Mouse (Mus musculus) kidney, embryonic 15.5 days (tissue): ENCODE data around the gene Abcc2. TPM values are rescaled to one million over a fixed set of nuclear protein-coding genes. Genes with fewer than 3 reads are reported as not detected.

Experiments used
- ATAC-seq: fragments of 200-750 bp; cut with Nextera tagmentation; replicated peaks from 2 replicates; pipeline ENCODE4 v1.8.0; 2017; ENCODE audit warnings: moderate TSS enrichment; ENCODE audit not compliant: low FRiP score
- H3K27ac ChIP-seq: fragments of 300-500 bp; sonication (generic); 2 replicates; pipeline ENCODE4 v1.5.1; 2015; ENCODE audit warnings: mild to moderate bottlenecking, inconsistent platforms
- H3K27me3 ChIP-seq: fragments of 300-500 bp; sonication (generic); 2 replicates; pipeline ENCODE4 v1.6.1; 2015; ENCODE audit warnings: inconsistent platforms
- H3K36me3 ChIP-seq: fragments of 300-500 bp; sonication (generic); 2 replicates; pipeline ENCODE4 v1.6.1; 2015; ENCODE audit warnings: inconsistent platforms
- H3K4me1 ChIP-seq: fragments of 300-500 bp; sonication (generic); 2 replicates; pipeline ENCODE4 v1.6.1; 2015; ENCODE audit warnings: inconsistent platforms
- H3K4me2 ChIP-seq: fragments of 300-500 bp; sonication (generic); 2 replicates; pipeline ENCODE4 v1.6.1; 2015; ENCODE audit warnings: moderate library complexity, mild to moderate bottlenecking, inconsistent platforms
- H3K4me3 ChIP-seq: fragments of 300-500 bp; sonication (generic); replicated peaks from 2 replicates; pipeline ENCODE4 v1.5.1; 2015; ENCODE audit warnings: mild to moderate bottlenecking, inconsistent platforms
- H3K9ac ChIP-seq: fragments of 300-500 bp; sonication (generic); 2 replicates; pipeline ENCODE4 v1.6.1; 2015; ENCODE audit warnings: mild to moderate bottlenecking, inconsistent platforms
- H3K9me3 ChIP-seq: fragments of 300-500 bp; sonication (generic); replicated peaks from 2 replicates; pipeline ENCODE4 v1.6.1; 2016; ENCODE audit warnings: inconsistent platforms
- WGBS: fragments of 180-500 bp; shearing (Covaris S2); methylation state at CpG from one replicate; pipeline ENCODE4 v1.1.7; 2015; ENCODE audit warnings: mixed read lengths; 5-methylcytosine and 5-hydroxymethylcytosine counted together
- polyA plus RNA-seq: library from polyadenylated mRNA; unstranded; fragments of >200 nt; fragmentation: Nextera tagmentation; extraction: Ambion mirVana; gene quantifications from 2 replicates; pipeline ENCODE4 v1.2.1, GENCODE M21; 2015

Abcc2 gene
- polyA plus RNA-seq, 1 experiment from 2014 or later = 4.0 TPM

DNA sequence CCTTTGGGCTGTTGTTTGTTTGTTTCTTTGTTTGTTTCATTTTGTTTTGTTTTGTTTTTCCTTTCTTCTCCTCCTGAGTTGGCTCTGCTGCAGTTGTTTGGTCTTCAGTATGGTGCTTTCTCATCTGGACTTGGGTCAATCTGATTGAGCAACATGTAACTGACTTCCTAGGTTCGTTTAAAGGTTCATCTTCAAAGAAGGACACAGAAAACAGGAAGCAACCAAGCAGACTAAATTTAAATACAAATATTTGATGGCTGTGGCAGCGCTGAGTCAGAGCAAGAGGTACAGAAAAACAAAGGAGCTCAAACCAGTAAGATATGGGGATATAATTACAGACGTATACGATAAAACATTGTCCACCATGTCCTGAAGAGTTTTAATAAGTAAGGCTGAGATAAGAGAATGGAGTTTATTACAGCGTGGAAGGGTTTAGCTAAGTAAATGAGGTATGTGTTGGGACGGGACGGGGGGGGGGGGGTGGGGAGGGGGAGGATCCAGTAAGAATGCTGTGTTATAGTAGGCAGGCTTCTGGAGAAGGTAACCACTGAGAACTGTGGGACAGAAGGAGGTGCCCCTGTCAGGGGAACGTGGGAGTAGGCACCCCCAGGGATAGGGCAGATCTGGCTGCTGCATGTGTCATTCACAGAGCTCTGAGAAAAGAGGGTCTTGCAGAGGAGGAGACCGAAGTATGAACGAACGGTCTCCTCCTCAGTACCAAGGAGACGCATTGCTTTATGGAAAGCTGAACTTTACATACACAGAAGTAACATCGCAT lies 4.4 kb downstream of the Abcc2 start:
- 75% methylated on average over 13 of the region's 13 CpGs for WGBS
- no peaks in the 10 kb centered on the region for H3K9me3 ChIP-seq

DNA sequence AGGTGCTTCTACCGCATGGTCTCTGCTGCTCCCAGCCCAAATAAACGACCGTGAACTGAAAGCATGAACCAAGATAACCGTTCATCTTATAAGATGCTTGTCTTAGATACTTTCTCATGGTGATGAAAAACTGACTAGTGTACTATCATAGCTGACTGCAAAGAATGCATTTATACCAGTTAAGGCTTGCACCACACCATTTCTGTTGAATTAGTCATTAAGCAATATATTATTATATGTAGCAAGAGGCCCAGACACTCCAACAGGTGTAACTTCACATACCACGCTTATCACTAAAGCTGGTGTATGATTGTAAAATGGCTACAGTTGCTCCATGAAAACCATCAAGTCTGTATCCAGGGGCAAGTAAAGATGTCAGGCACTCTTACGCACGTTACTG lies 7.8 kb downstream of the Abcc2 start:
- no peak overlapping the region for H3K27ac ChIP-seq
- no peak overlapping the region for H3K4me2 ChIP-seq
- no peak overlapping the region for H3K9ac ChIP-seq
- no peaks in the 10 kb centered on the region for H3K4me1 ChIP-seq
- H3K36me3 ChIP-seq = no peaks in the 10 kb centered on the region
- ATAC-seq = no peak
- H3K9me3 ChIP-seq = no peaks in the 10 kb centered on the region
- H3K4me3 ChIP-seq = no peak overlapping the region
- WGBS = 87% methylated on average over 7 of the region's 7 CpGs
- H3K27me3 ChIP-seq = no peaks in the 10 kb centered on the region

More for the DNA sequence above, 4.4 kb downstream of the Abcc2 start:
- Histone ChIP-seq H3K27ac (no peak overlapping the region), H3K4me2 (no peak overlapping the region), H3K9ac (no peak overlapping the region), H3K4me1 (no peaks in the 10 kb centered on the region), H3K4me3 (no peak overlapping the region), H3K36me3 (no peaks in the 10 kb centered on the region), H3K27me3 (no peaks in the 10 kb centered on the region)
- ATAC-seq = no peak

DNA sequence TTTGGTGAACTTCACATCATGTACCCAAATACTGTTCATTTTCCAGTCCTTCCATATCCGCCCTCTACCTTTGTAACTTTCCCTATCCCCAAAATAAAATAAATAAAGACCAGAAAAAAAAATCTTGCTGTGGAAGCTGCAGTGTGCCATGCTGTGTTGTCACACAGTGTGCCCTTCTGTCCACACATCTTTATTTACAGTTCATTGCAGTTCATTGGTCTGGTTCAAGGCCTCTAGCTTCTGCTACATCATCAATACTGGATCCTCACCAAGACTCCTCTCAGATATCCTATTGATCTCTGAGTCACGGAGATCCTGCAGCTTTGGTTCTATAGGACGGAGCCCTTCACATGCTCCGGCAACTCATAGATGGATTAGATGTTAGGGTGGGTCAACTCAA lies 10.5 kb downstream of the Abcc2 start:
- Histone ChIP-seq H3K27me3 (no peaks in the 10 kb centered on the region), H3K4me2 (no peak overlapping the region), H3K36me3 (no peaks in the 10 kb centered on the region), H3K9me3 (no peaks in the 10 kb centered on the region), H3K4me3 (no peak overlapping the region), H3K4me1 (no peaks in the 10 kb centered on the region), H3K9ac (no peak overlapping the region), H3K27ac (no peak overlapping the region)
- ATAC-seq = no peak
- 87% methylated on average over 4 of the region's 4 CpGs for WGBS

DNA sequence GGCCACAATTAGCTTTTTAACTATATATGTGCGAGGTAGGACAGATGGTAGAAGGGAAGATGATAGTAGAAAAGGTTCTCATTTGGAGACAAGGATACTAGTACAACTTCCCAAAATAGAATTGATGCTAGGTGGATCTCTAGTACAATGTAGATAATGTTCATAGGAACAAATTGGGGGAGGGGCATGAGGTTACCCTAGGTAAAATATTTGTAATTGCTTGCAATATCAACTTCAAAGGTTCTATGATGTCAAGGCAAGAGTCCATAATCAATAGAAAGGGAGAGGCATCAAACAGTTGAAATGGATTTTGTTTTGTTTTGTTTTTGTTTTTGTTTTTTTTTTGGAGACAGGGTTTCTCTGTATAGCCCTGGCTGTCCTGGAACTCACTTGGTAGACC lies 12.0 kb downstream of the Abcc2 start:
- no peak overlapping the region for H3K4me2 ChIP-seq
- H3K27ac ChIP-seq = no peak overlapping the region
- H3K4me3 ChIP-seq = no peak overlapping the region
- H3K9me3 ChIP-seq = no peaks in the 10 kb centered on the region
- 94% methylated on average over 1 of the region's 1 CpGs for WGBS
- no peak for ATAC-seq
- no peaks in the 10 kb centered on the region for H3K27me3 ChIP-seq
- H3K4me1 ChIP-seq = no peaks in the 10 kb centered on the region
- H3K9ac ChIP-seq = no peak overlapping the region
- H3K36me3 ChIP-seq = no peaks in the 10 kb centered on the region

DNA sequence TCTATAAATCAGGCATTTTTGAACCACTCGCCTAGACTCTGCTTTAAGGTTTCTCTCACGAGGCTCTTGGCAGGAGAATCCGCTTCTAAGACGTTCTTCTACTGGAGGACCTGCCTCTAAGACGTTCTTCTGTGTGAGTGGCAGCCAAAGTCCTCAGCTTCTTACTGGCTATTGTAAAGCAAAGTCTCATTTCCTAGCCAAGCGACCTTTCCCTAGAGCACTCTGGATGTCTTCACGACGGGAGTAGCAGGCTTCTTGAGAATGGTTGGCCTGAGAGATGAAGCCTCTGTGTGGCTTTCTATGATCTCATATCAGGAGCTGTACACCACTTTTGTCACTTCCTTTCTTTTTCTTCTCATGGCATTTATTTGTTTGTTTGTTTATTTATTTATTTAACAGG lies 13.5 kb downstream of the Abcc2 start:
- no peaks in the 10 kb centered on the region for H3K27me3 ChIP-seq
- no peak overlapping the region for H3K4me3 ChIP-seq
- no peak overlapping the region for H3K9ac ChIP-seq
- H3K4me2 ChIP-seq = no peak overlapping the region
- no peak for ATAC-seq
- WGBS = 71% methylated on average over 8 of the region's 8 CpGs
- H3K9me3 ChIP-seq = no peaks in the 10 kb centered on the region
- H3K27ac ChIP-seq = no peak overlapping the region
- H3K4me1 ChIP-seq = no peaks in the 10 kb centered on the region
- no peaks in the 10 kb centered on the region for H3K36me3 ChIP-seq

DNA sequence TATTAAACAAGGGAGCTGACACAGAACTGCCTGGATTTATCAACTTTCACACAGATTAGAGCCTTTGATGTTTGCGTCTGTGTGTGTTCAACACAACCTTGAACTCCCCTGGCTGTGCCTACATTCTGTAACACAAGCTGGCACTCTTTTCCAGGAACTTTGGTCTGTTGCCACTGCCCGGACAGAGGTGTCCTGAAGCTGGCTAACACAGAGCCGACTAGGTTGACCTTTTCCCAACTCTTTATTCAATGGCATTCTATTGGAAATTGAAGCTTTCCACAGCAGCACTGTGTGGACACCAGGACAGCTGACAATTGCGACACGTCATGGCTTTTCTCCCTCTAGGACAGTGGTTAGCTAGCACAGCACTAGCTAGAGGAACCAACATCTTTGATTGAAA lies 15.2 kb downstream of the Abcc2 start:
- Histone ChIP-seq H3K9ac (no peak overlapping the region), H3K27me3 (no peaks in the 10 kb centered on the region), H3K4me1 (no peaks in the 10 kb centered on the region), H3K9me3 (no peaks in the 10 kb centered on the region), H3K27ac (no peak overlapping the region), H3K4me3 (no peak overlapping the region), H3K36me3 (no peaks in the 10 kb centered on the region), H3K4me2 (no peak overlapping the region)
- ATAC-seq = no peak
- WGBS = 77% methylated on average over 5 of the region's 5 CpGs

DNA sequence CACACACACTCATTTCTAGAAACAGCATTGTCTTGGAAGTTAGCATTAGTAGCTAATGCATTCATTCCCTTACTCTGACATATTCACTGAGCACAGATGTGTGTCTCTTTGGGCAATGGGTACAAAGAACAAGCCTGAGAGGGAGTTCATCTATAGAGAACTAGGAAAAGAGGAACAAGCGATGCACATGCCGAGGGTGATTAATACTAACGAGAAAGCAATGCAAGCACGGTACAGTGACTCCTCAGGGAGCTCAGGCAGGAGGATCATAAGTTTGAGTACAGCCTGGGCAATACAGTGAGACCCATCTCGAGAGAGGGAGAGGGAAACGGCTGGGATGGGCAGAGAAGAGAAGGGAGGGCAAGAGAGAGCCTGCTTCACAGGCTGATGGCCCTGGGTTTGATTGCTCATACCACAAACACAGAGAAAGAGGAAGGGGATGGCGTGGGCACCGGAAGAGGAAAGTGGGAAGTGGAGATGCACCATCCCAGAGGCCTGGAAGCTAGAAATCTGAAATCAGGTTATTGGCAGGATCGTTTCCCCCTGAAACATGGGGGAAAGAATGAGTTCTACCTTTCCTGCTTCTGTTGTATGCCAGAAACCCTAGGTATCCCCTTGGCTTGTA lies 19.5 kb downstream of the Abcc2 start:
- no peak overlapping the region for H3K27ac ChIP-seq
- no peak overlapping the region for H3K4me2 ChIP-seq
- no peaks in the 10 kb centered on the region for H3K36me3 ChIP-seq
- no peaks in the 10 kb centered on the region for H3K27me3 ChIP-seq
- no peaks in the 10 kb centered on the region for H3K4me1 ChIP-seq
- 77% methylated on average over 9 of the region's 9 CpGs for WGBS
- H3K9ac ChIP-seq = no peak overlapping the region
- no peak overlapping the region for H3K4me3 ChIP-seq
- no peaks in the 10 kb centered on the region for H3K9me3 ChIP-seq
- ATAC-seq = no peak

DNA sequence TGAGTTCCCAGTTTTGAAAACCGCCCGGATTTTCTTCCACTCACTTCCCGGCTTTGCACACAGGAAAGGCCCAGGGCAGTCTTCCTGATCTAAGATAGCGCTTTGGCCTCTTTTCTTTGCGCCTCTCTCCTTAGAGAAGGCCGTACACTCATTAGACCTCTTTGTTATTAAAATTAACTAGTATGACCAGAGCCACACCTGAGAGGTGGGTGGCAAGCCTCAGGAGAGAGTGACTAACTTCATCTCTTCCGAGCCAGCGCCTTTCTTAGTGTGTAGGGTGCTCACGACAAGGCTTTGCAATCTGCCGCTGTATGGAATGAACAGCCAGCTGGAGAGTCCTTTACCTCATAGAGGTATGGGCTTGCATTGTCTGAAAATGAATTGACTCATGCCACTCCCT lies 21.9 kb downstream of the Abcc2 start:
- Histone ChIP-seq H3K9me3 (no peaks in the 10 kb centered on the region), H3K4me1 (no peaks in the 10 kb centered on the region), H3K4me2 (no peak overlapping the region), H3K27ac (no peak overlapping the region), H3K36me3 (no peaks in the 10 kb centered on the region), H3K9ac (no peak overlapping the region), H3K27me3 (no peaks in the 10 kb centered on the region), H3K4me3 (no peak overlapping the region)
- no peak for ATAC-seq
- WGBS = 76% methylated on average over 10 of the region's 10 CpGs

DNA sequence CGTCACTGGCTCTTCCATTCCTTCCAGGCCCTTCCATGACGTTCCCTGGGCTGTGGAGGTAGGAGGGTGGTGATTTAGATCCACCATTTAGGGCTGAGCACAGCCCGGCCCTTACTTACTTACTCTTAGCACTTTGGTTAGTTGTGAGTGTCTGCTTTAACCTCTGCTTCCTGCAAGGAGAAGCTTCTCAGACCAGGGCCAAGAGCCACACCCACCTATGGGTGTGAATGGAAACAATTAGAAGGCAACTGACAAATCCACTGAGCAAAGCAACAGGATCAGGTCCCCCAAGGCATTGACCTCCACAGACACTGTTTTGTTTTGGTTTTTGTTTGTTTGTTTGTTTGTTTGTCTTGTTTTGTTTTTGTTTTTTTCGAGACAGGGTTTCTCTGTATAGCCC lies 27.3 kb downstream of the Abcc2 start:
- Histone ChIP-seq H3K36me3 (no peaks in the 10 kb centered on the region), H3K4me1 (no peaks in the 10 kb centered on the region), H3K9me3 (no peaks in the 10 kb centered on the region), H3K4me3 (no peak overlapping the region), H3K27me3 (no peaks in the 10 kb centered on the region), H3K4me2 (no peak overlapping the region), H3K27ac (no peak overlapping the region), H3K9ac (no peak overlapping the region)
- ATAC-seq = no peak
- WGBS = 29% methylated on average over 4 of the region's 4 CpGs

DNA sequence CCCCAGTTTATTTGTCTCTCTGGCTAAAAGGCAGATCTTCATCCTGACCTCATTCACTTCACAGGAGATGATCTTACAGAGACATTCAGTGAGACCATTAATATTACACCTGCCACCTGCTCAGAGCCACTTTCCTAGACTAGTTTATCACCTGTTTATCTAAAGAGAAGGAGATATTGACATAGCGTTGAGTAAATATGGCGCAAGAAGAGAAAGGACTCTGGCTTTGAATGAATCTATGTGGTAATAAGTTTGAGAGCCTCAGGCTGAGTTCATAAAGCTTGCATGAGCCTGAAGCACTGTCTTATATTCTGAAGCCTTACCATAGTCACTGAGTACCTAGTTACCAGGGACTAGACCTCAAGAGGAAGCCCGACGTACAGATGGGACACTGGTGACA lies 29.4 kb downstream of the Abcc2 start:
- Histone ChIP-seq H3K9me3 (no peaks in the 10 kb centered on the region), H3K4me2 (no peak overlapping the region), H3K27me3 (no peaks in the 10 kb centered on the region), H3K4me1 (no peaks in the 10 kb centered on the region), H3K4me3 (no peak overlapping the region), H3K27ac (no peak overlapping the region), H3K9ac (no peak overlapping the region), H3K36me3 (no peaks in the 10 kb centered on the region)
- WGBS = 92% methylated on average over 4 of the region's 4 CpGs
- no peak for ATAC-seq

DNA sequence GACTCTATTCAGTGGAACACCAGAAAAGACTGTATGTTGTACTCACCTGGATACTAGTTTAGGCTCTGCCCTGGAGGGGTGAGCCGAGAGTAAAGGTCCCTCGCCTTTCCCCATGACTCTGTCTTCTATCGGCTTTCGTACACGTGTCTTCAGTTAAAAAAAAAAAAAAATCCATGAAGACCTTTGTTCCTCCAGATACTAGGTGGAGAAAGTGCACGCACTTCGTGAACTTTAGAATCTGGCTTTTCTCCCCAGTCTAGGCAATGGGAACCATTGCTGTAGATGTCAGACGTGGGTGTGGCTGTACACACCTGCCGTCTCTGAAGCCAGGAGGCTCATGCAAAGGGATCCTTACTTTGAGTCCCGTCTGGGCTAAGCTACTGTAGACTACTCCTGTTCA lies 31.3 kb downstream of the Abcc2 start:
- Histone ChIP-seq H3K4me3 (no peak overlapping the region), H3K36me3 (no peaks in the 10 kb centered on the region), H3K4me2 (no peak overlapping the region), H3K27me3 (no peaks in the 10 kb centered on the region), H3K27ac (no peak overlapping the region), H3K9me3 (no peaks in the 10 kb centered on the region), H3K9ac (no peak overlapping the region), H3K4me1 (no peaks in the 10 kb centered on the region)
- WGBS = 86% methylated on average over 10 of the region's 10 CpGs
- no peak for ATAC-seq

DNA sequence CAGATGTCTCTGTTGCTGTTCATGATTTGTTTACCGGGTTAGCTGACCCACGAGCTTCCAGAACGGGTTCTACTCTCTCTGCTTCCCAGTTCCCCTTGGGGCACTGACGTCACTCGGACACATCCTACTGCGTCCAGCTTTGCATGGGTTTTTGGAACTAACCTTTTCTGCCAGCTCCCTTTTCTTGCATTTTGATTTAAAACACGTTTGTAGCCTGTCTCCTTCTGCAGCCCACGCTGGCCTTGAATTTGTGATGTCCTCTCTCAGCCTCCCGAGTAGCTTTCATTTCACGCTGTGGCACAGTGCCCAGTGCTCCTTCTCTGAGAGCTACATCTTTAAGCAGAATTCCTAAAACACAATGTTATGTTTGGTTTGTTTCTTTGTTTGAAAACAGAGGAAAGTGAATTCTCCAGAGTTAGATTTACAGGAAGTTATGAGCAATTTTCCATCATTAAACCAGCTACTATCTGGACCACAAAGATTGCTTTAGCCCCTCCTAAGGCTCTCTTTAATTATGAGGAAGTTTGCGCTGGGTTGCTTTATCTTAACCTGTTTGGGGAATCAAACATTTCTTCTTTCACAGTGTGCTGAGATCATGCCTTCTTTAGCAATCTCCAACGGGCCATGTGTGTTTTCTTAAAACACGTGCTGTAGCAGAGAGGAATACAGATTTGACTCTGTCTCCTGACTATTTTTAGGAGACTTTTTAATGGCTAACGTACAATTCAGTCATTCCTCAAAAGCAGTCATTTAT lies 33.8 kb downstream of the Abcc2 start:
- H3K9me3 ChIP-seq = no peaks in the 10 kb centered on the region
- no peaks in the 10 kb centered on the region for H3K36me3 ChIP-seq
- no peak overlapping the region for H3K9ac ChIP-seq
- H3K4me3 ChIP-seq = no peak overlapping the region
- no peak for ATAC-seq
- peak overlapping the region; percentile 28; the same call in 1 of the 2 replicates for H3K4me2 ChIP-seq
- no peaks in the 10 kb centered on the region for H3K27me3 ChIP-seq
- H3K27ac ChIP-seq = no peak overlapping the region
- H3K4me1 ChIP-seq = no peaks in the 10 kb centered on the region
- 63% methylated on average over 14 of the region's 14 CpGs for WGBS
